Mouse (Mus musculus): ENCODE results near the gene Ddx43. TPM values are rescaled to one million over a fixed set of nuclear protein-coding genes. Genes with fewer than 3 reads are reported as not detected.

The Ddx43 gene
- polyA plus RNA-seq, 1 experiment from 2014 or later = 0.24 TPM

- H3K36me3 ChIP-seq = no peaks in the 10 kb centered on the region
- WGBS = 73% methylated on average over 5 of the region's 5 CpGs
- H3K9me3 ChIP-seq (replicated peaks) = no peaks in the 10 kb centered on the region
- H3K4me3 ChIP-seq = no peak overlapping the region
- no peak for ATAC-seq (ENCODE audit: insufficient number of reproducible peaks, low FRiP score)
- H3K9ac ChIP-seq = no peak overlapping the region
- no peak overlapping the region for H3K4me2 ChIP-seq
- no peak overlapping the region for H3K27ac ChIP-seq (ENCODE audit: poor library complexity, severe bottlenecking)
- peaks cover 32% of the 10 kb centered on the region for H3K27me3 ChIP-seq (replicated peaks)
- H3K4me1 ChIP-seq (replicated peaks) = peaks cover 4% of the 10 kb centered on the region
Measured at GRCm38 (mm10) chr9:78400570-78400969, 5.0 kb downstream of the Ddx43 start.

- no peaks in the 10 kb centered on the region for H3K36me3 ChIP-seq
- H3K27me3 ChIP-seq (replicated peaks) = peaks cover 22% of the 10 kb centered on the region
- no peaks in the 10 kb centered on the region for H3K4me1 ChIP-seq (replicated peaks)
- WGBS = 84% methylated on average over 7 of the region's 7 CpGs
- H3K9ac ChIP-seq = no peak overlapping the region
- H3K9me3 ChIP-seq (replicated peaks) = no peaks in the 10 kb centered on the region
- no peak overlapping the region for H3K4me2 ChIP-seq
- ATAC-seq (ENCODE audit: insufficient number of reproducible peaks, low FRiP score) = no peak
- H3K4me3 ChIP-seq = no peak overlapping the region
- H3K27ac ChIP-seq (ENCODE audit: poor library complexity, severe bottlenecking) = no peak overlapping the region
Measured at GRCm38 (mm10) chr9:78401596-78401995, 6.0 kb downstream of the Ddx43 start.

- H3K4me1 ChIP-seq (replicated peaks) = peaks cover 10% of the 10 kb centered on the region
- H3K4me2 ChIP-seq = peak overlapping the region; percentile 88
- H3K27me3 ChIP-seq (replicated peaks) = peaks cover 8% of the 10 kb centered on the region
- ATAC-seq (ENCODE audit: insufficient number of reproducible peaks, low FRiP score) = peak; percentile 33
- H3K36me3 ChIP-seq = no peaks in the 10 kb centered on the region
- peak overlapping the region; percentile 62 for H3K9ac ChIP-seq
- peak overlapping the region; percentile 48 for H3K4me3 ChIP-seq
- H3K9me3 ChIP-seq (replicated peaks) = no peaks in the 10 kb centered on the region
- no peak overlapping the region for H3K27ac ChIP-seq (ENCODE audit: poor library complexity, severe bottlenecking)
- 11% methylated on average over 26 of the region's 27 CpGs for WGBS
Measured at GRCm38 (mm10) chr9:78427362-78427781, 31.8 kb downstream of the Ddx43 start.

GRCm38 (mm10) chr9:78428185-78428584 lies 32.6 kb downstream of the Ddx43 start:
- H3K4me1 ChIP-seq (replicated peaks) = peaks cover 10% of the 10 kb centered on the region
- H3K9me3 ChIP-seq (replicated peaks) = no peaks in the 10 kb centered on the region
- 49% methylated on average over 6 of the region's 6 CpGs for WGBS
- no peak overlapping the region for H3K4me3 ChIP-seq
- no peaks in the 10 kb centered on the region for H3K36me3 ChIP-seq
- H3K27me3 ChIP-seq (replicated peaks) = peaks cover 8% of the 10 kb centered on the region
- no peak overlapping the region for H3K27ac ChIP-seq (ENCODE audit: poor library complexity, severe bottlenecking)
- no peak for ATAC-seq (ENCODE audit: insufficient number of reproducible peaks, low FRiP score)
- H3K9ac ChIP-seq = no peak overlapping the region
- H3K4me2 ChIP-seq = peak overlapping the region; percentile 88

GRCm38 (mm10) chr9:78428870-78429432 lies 33.4 kb downstream of the Ddx43 start:
- Histone ChIP-seq H3K27me3 (replicated peaks) (peaks cover 8% of the 10 kb centered on the region), H3K36me3 (no peaks in the 10 kb centered on the region), H3K4me3 (no peak overlapping the region), H3K9ac (no peak overlapping the region), H3K4me2 (no peak overlapping the region), H3K4me1 (replicated peaks) (peaks cover 10% of the 10 kb centered on the region), H3K9me3 (replicated peaks) (no peaks in the 10 kb centered on the region), H3K27ac (ENCODE audit: poor library complexity, severe bottlenecking) (no peak overlapping the region)
- WGBS = 74% methylated on average over 4 of the region's 4 CpGs
- no peak; the same call in 1 of the 2 replicates for ATAC-seq (ENCODE audit: insufficient number of reproducible peaks, low FRiP score)

GRCm38 (mm10) chr9:78429551-78429950 lies 34.0 kb downstream of the Ddx43 start:
- Histone ChIP-seq H3K4me2 (no peak overlapping the region), H3K4me3 (no peak overlapping the region), H3K27ac (ENCODE audit: poor library complexity, severe bottlenecking) (no peak overlapping the region), H3K4me1 (replicated peaks) (peaks cover 10% of the 10 kb centered on the region), H3K9ac (no peak overlapping the region), H3K9me3 (replicated peaks) (no peaks in the 10 kb centered on the region), H3K36me3 (no peaks in the 10 kb centered on the region), H3K27me3 (replicated peaks) (peaks cover 8% of the 10 kb centered on the region)
- WGBS = 61% methylated on average over 2 of the region's 2 CpGs
- ATAC-seq (ENCODE audit: insufficient number of reproducible peaks, low FRiP score) = no peak

GRCm38 (mm10) chr9:78430486-78430885 lies 34.9 kb downstream of the Ddx43 start:
- Histone ChIP-seq H3K4me2 (no peak overlapping the region), H3K27me3 (replicated peaks) (peaks cover 8% of the 10 kb centered on the region), H3K4me1 (replicated peaks) (peaks cover 10% of the 10 kb centered on the region), H3K9ac (no peak overlapping the region), H3K9me3 (replicated peaks) (no peaks in the 10 kb centered on the region), H3K27ac (ENCODE audit: poor library complexity, severe bottlenecking) (no peak overlapping the region), H3K36me3 (no peaks in the 10 kb centered on the region), H3K4me3 (no peak overlapping the region)
- WGBS = 77% methylated on average over 6 of the region's 6 CpGs
- no peak for ATAC-seq (ENCODE audit: insufficient number of reproducible peaks, low FRiP score)

- Histone ChIP-seq H3K36me3 (no peaks in the 10 kb centered on the region), H3K9ac (no peak overlapping the region), H3K4me3 (no peak overlapping the region), H3K27me3 (replicated peaks) (peaks cover 12% of the 10 kb centered on the region), H3K9me3 (replicated peaks) (no peaks in the 10 kb centered on the region), H3K27ac (ENCODE audit: poor library complexity, severe bottlenecking) (no peak overlapping the region), H3K4me1 (replicated peaks) (peaks cover 9% of the 10 kb centered on the region), H3K4me2 (no peak overlapping the region)
- WGBS = 80% methylated on average over 5 of the region's 5 CpGs
- ATAC-seq (ENCODE audit: insufficient number of reproducible peaks, low FRiP score) = no peak
Measured at GRCm38 (mm10) chr9:78432471-78432870, 36.9 kb downstream of the Ddx43 start.

- Histone ChIP-seq H3K36me3 (no peaks in the 10 kb centered on the region), H3K27ac (ENCODE audit: poor library complexity, severe bottlenecking) (no peak overlapping the region), H3K9me3 (replicated peaks) (no peaks in the 10 kb centered on the region), H3K4me3 (no peak overlapping the region), H3K27me3 (replicated peaks) (peaks cover 58% of the 10 kb centered on the region), H3K4me1 (replicated peaks) (peaks cover 11% of the 10 kb centered on the region; the same call in 1 of the 2 replicates), H3K4me2 (no peak overlapping the region), H3K9ac (no peak overlapping the region)
- 54% methylated on average over 5 of the region's 5 CpGs for WGBS
- no peak for ATAC-seq (ENCODE audit: insufficient number of reproducible peaks, low FRiP score)
Measured at GRCm38 (mm10) chr9:78439426-78439825, 43.8 kb downstream of the Ddx43 start.

- no peaks in the 10 kb centered on the region for H3K9me3 ChIP-seq (replicated peaks)
- H3K4me1 ChIP-seq (replicated peaks) = peaks cover 11% of the 10 kb centered on the region; the same call in 1 of the 2 replicates
- no peak overlapping the region for H3K27ac ChIP-seq (ENCODE audit: poor library complexity, severe bottlenecking)
- ATAC-seq (ENCODE audit: insufficient number of reproducible peaks, low FRiP score) = no peak; the same call in 1 of the 2 replicates
- 6% methylated on average over 9 of the region's 9 CpGs for WGBS
- peak overlapping the region; percentile 90 for H3K4me2 ChIP-seq
- peak overlapping the region; percentile 58 for H3K4me3 ChIP-seq
- peak overlapping the region; percentile 67 for H3K9ac ChIP-seq
- no peaks in the 10 kb centered on the region for H3K36me3 ChIP-seq
- peaks cover 70% of the 10 kb centered on the region for H3K27me3 ChIP-seq (replicated peaks)
Measured at GRCm38 (mm10) chr9:78442237-78442578, 46.6 kb downstream of the Ddx43 start.

- peak within 1 kb of the TSS; percentile 90 for H3K4me2 ChIP-seq
- peak; percentile 53; the same call in 1 of the 2 replicates for ATAC-seq (ENCODE audit: insufficient number of reproducible peaks, low FRiP score)
- peak within 1 kb of the TSS; percentile 67 for H3K9ac ChIP-seq
- H3K4me3 ChIP-seq = peak within 1 kb of the TSS; percentile 58
- peaks cover 70% of the 10 kb centered on the region for H3K27me3 ChIP-seq (replicated peaks)
- WGBS = under 1% methylated on average over 81 of the region's 81 CpGs
- peaks cover 11% of the 10 kb centered on the region; the same call in 1 of the 2 replicates for H3K4me1 ChIP-seq (replicated peaks)
- H3K27ac ChIP-seq (ENCODE audit: poor library complexity, severe bottlenecking) = no peak within 1 kb of the TSS
- H3K36me3 ChIP-seq = no peaks in the 10 kb centered on the region
- H3K9me3 ChIP-seq (replicated peaks) = no peaks in the 10 kb centered on the region
Measured at GRCm38 (mm10) chr9:78442579-78443392, 47.2 kb downstream of the Ddx43 start, which contains the start of gene Cgas. Gene Cgas (minus strand): TSS chr9:78443237.

All from heart, embryonic 12.5 days (tissue).